Mouse (Mus musculus) myocyte (in vitro differentiated cells): ENCODE measurements around the gene Ntrk2. TPM values are rescaled to one million over a fixed set of nuclear protein-coding genes. Genes with fewer than 3 reads are reported as not detected.

Experiments
- H3K27me3 ChIP-seq: one replicate; pipeline ENCODE4 v1.6.1; 2011; ENCODE audit not compliant: control insufficient read depth, insufficient read depth, insufficient read length
- H3K36me3 ChIP-seq: one replicate; pipeline ENCODE4 v1.6.1; 2011; ENCODE audit not compliant: control insufficient read depth, insufficient read depth
- H3K4me2 ChIP-seq: one replicate; pipeline ENCODE4 v1.6.1; 2011; ENCODE audit warnings: low read depth, control low read depth
- H3K4me3 ChIP-seq: one replicate; pipeline ENCODE4 v1.5.1; 2011; ENCODE audit warnings: mild to moderate bottlenecking, control low read depth, moderate library complexity
- H3K79me2 ChIP-seq: one replicate; pipeline ENCODE4 v1.6.1; 2011; ENCODE audit not compliant: control insufficient read depth, insufficient read depth
- H3ac ChIP-seq: one replicate; pipeline ENCODE4 v1.6.1; 2011; ENCODE audit not compliant: control insufficient read depth, insufficient read length
- CEBPB ChIP-seq: IDR thresholded peaks from 2 replicates; pipeline ENCODE4 v1.6.1; 2011; ENCODE audit warnings: mild to moderate bottlenecking, moderate library complexity; ENCODE audit not compliant: poor library complexity, insufficient read depth, severe bottlenecking
- E2F4 ChIP-seq: IDR thresholded peaks from one replicate; pipeline ENCODE4 v1.6.1; 2011; ENCODE audit warnings: mild to moderate bottlenecking, control low read depth, moderate library complexity; ENCODE audit not compliant: insufficient read depth
- MAX ChIP-seq: IDR thresholded peaks from one replicate; pipeline ENCODE4 v1.6.1; 2011; ENCODE audit warnings: low read depth, mild to moderate bottlenecking, control low read depth
- MYOD1 ChIP-seq, 3 experiments: IDR thresholded peaks; one replicate each; pipeline ENCODE4 v1.6.1; 2011; ENCODE audit warnings: control low read depth in 2 of 3, low read depth in 2 of 3, mild to moderate bottlenecking in 2 of 3, moderate library complexity in 1 of 3; ENCODE audit not compliant: insufficient read length in 2 of 3, control insufficient read depth in 1 of 3
- MYOG ChIP-seq, 3 experiments: IDR thresholded peaks; one replicate each; pipeline ENCODE4 v1.6.1; 2011; ENCODE audit warnings: control low read depth in 2 of 3, low read depth in 2 of 3, mild to moderate bottlenecking in 2 of 3; ENCODE audit not compliant: insufficient read length in 2 of 3, control insufficient read depth in 1 of 3, insufficient read depth in 1 of 3
- POLR2A ChIP-seq: IDR thresholded peaks from one replicate; pipeline ENCODE4 v1.6.1; 2011; ENCODE audit warnings: low read depth, mild to moderate bottlenecking, control low read depth, moderate library complexity; ENCODE audit not compliant: insufficient read length
- POLR2AphosphoS2 ChIP-seq: IDR thresholded peaks from one replicate; pipeline ENCODE4 v1.6.1; 2011; ENCODE audit warnings: low read depth, control low read depth; ENCODE audit not compliant: insufficient read length
- REST ChIP-seq: IDR thresholded peaks from one replicate; pipeline ENCODE4 v1.6.1; 2011; ENCODE audit warnings: mild to moderate bottlenecking, control low read depth, moderate library complexity; ENCODE audit not compliant: insufficient read depth, insufficient read length
- SRF ChIP-seq: IDR thresholded peaks from one replicate; pipeline ENCODE4 v1.6.1; 2011; ENCODE audit warnings: low read depth; ENCODE audit not compliant: control insufficient read depth, insufficient read length
- TCF12 ChIP-seq: IDR thresholded peaks from one replicate; pipeline ENCODE4 v1.6.1; 2011; ENCODE audit warnings: mild to moderate bottlenecking, control low read depth; ENCODE audit not compliant: poor library complexity, insufficient read depth, severe bottlenecking
- TCF3 ChIP-seq: IDR thresholded peaks from one replicate; pipeline ENCODE4 v1.6.1; 2011; ENCODE audit warnings: low read depth, control low read depth; ENCODE audit not compliant: insufficient read length
- USF1 ChIP-seq: IDR thresholded peaks from one replicate; pipeline ENCODE4 v1.6.1; 2011; ENCODE audit warnings: low read depth, mild to moderate bottlenecking, control low read depth, moderate library complexity
- polyA plus RNA-seq: library from polyadenylated mRNA; unstranded; fragments of >200 nt; fragmentation: generic; extraction: Trizol; gene quantifications from one replicate; pipeline ENCODE4 v1.2.1, GENCODE M21; 2012; ENCODE audit warnings: missing spikeins

The Ntrk2 gene
- polyA plus RNA-seq, 1 experiment, result not detected

DNA sequence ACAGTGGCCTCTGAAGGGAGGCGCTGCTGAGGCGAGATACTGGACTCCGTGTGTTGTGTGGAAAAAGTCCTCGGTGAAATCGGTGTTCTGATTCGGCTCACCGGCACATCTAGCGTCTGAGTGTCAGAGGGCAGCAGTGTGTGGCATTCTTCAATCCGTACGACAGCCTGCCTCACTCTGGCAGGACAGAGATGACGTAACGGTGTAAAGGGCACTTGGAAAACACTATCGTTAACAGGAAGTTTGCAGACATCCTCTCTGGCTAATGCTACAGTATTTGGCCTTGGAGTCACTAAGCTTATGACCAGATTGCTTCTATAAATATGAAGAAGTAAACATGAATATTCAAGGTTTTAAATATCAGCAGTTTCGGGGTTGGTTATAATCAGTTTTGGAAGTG lies 309.2 kb downstream of the Ntrk2 start:
- no peak for TF ChIP-seq MYOD1 (IDR thresholded peaks at IDR 0.05; ENCODE audit: control insufficient read depth in 1 of 3, insufficient read length in 2 of 3, low read depth in 2 of 3)
- no peak for TF ChIP-seq E2F4
- TF ChIP-seq USF1, result no peak
- no peak for TF ChIP-seq POLR2AphosphoS2
- Histone ChIP-seq H3K4me2 (no peak overlapping the region), H3K27me3 (no peaks in the 10 kb centered on the region)

DNA sequence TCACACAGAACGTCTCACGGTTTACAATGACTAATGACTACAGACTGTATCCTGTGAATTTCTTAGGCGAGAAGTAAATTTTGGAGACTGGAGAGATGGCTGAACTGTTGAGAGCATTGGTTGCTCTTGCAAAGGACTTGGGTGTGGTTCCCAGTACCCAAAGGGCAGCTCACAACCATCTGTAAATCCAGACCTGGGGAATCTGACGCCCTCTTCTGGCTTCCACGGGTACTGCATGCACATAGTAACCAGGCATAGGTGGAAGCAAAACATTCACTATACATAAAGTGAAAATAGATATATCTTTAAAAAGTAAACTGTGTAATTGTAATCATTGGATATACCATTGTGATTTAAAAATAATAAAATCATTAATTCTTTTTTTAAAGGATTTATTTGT lies 310.9 kb downstream of the Ntrk2 start:
- Histone ChIP-seq H3K79me2 (no peaks in the 10 kb centered on the region), H3K27me3 (no peaks in the 10 kb centered on the region), H3K4me3 (no peak overlapping the region), H3K4me2 (no peak overlapping the region), H3K36me3 (no peaks in the 10 kb centered on the region), H3ac (no peak overlapping the region)
- TF ChIP-seq MAX (no peak), E2F4 (no peak), TCF3 (no peak), USF1 (no peak), POLR2AphosphoS2 (no peak), REST (no peak), TCF12 (no peak), MYOG (IDR thresholded peaks at IDR 0.05; ENCODE audit: control insufficient read depth in 1 of 3, insufficient read depth in 1 of 3, insufficient read length in 2 of 3, low read depth in 2 of 3) (no peak), SRF (no peak), CEBPB (no peak), POLR2A (no peak), MYOD1 (IDR thresholded peaks at IDR 0.05; ENCODE audit: control insufficient read depth in 1 of 3, insufficient read length in 2 of 3, low read depth in 2 of 3) (no peak)

More for the DNA sequence above, 309.2 kb downstream of the Ntrk2 start:
- no peak overlapping the region for H3K4me3 ChIP-seq
- H3K79me2 ChIP-seq, result no peaks in the 10 kb centered on the region
- no peak overlapping the region for H3ac ChIP-seq
- no peaks in the 10 kb centered on the region for H3K36me3 ChIP-seq

DNA sequence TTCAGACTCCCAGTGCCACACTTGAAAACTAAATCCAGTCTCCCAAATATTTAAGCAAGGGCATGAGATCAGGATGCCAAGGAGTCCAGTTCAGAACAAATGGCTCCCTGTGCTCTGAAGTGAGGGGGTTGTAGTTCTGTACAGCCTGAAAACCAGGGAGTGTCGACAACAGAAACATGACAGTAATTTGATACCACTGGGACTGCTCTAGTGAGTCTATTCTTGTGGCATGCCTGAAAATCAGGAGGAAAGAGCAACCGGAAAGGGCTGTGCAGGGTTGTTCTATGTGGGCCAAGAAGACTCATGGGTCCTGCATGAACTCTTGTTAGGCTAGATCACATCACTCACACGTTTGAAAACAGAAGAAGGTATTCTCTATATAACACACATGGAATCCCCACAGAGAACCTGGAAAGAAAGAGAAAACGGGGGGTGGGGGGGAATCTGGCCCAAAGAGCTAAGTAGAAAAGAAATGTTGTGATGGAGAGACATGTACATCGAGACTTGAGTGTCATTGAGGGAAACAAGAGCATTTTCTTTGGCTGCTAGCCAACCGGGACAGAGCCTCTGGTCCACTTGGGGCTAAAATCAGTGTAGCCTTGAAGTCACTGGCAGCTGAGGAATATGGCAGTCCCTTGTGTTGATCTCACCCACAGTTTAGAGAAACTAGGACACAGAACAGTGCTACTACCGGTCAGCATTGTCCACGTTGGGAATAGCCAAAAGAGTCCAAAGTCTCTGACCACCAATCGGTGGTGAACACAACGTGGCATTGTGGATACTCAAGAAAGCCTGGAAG lies 313.4 kb downstream of the Ntrk2 start:
- no peaks in the 10 kb centered on the region for H3K36me3 ChIP-seq
- no peak overlapping the region for H3ac ChIP-seq
- no peak overlapping the region for H3K4me3 ChIP-seq
- H3K79me2 ChIP-seq, result no peaks in the 10 kb centered on the region
- no peak overlapping the region for H3K4me2 ChIP-seq
- no peaks in the 10 kb centered on the region for H3K27me3 ChIP-seq
- TF ChIP-seq CEBPB (no peak), MYOG (IDR thresholded peaks at IDR 0.05; ENCODE audit: control insufficient read depth in 1 of 3, insufficient read depth in 1 of 3, insufficient read length in 2 of 3, low read depth in 2 of 3) (no peak), MAX (no peak), SRF (no peak), REST (no peak), USF1 (no peak), POLR2A (no peak), E2F4 (no peak)

DNA sequence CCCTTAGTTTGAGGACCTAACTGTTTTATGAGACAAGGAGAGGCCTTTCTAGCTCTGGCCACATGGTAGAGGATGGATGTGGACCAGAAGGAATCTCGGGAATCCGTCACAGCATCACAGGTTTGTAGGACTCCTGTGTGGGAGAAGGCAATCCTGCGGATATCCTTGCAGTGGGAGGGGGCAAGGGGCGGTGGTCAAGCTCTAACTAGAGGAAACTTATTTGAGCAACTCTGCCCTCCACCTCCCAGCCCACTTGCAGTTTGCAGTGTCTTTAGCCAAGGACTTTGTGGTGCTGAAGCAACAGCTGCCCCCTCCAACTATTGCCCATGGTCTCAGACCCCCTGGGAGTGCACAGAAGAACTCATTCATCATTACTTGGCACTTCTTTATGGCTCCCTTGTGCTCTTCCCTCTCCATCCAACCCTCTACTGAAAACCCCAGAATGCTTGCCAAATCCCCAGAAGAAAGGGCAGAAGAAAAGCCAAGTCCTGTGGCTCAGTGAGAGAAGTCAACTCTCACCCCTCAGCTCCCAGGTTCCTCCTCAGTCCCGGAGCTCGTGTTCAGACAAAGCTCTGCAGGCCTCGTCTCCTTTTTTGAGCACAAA lies 336.9 kb downstream of the Ntrk2 start:
- TF ChIP-seq MYOD1 (IDR thresholded peaks at IDR 0.05; ENCODE audit: control insufficient read depth in 1 of 3, insufficient read length in 2 of 3, low read depth in 2 of 3), result no peak
- no peak for TF ChIP-seq TCF3
- TF ChIP-seq TCF12, result no peak
- H3K4me2 ChIP-seq, result no peak overlapping the region
- H3K36me3 ChIP-seq, result no peaks in the 10 kb centered on the region
- no peak overlapping the region for H3ac ChIP-seq
- H3K4me3 ChIP-seq, result no peak overlapping the region
- H3K79me2 ChIP-seq, result no peaks in the 10 kb centered on the region
- no peaks in the 10 kb centered on the region for H3K27me3 ChIP-seq

DNA sequence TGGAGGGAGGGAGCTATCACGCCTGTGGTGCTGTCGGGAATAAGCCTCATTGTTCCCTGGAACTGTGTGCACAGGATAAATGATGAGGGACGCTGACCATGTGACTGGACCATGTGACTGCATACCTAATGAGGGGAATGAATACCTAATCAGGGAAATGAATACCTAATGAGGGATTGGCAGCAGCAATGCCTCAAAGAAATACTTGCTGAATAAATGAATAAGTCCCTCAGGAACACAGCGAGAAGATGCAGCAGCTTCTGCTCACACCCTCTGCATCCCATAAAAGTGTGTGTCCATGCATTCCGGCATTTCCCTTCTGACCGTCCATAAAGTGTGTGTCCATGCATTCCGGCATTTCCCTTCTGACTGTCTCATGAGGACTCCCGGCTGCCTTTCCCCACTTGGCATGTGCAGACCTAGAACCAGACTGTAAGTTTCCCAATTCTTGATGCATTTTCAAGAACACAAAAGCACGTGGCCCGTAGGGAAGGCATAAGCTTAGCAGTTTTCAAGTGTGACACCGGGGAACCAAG lies 338.0 kb downstream of the Ntrk2 start:
- no peaks in the 10 kb centered on the region for H3K79me2 ChIP-seq
- no peak for TF ChIP-seq SRF
- TF ChIP-seq CEBPB, result no peak
- TF ChIP-seq USF1, result no peak
- no peak for TF ChIP-seq TCF12
- no peak for TF ChIP-seq REST
- TF ChIP-seq POLR2A, result no peak
- no peak for TF ChIP-seq TCF3
- no peak for TF ChIP-seq MYOG (IDR thresholded peaks at IDR 0.05; ENCODE audit: control insufficient read depth in 1 of 3, insufficient read depth in 1 of 3, insufficient read length in 2 of 3, low read depth in 2 of 3)
- TF ChIP-seq E2F4, result no peak
- TF ChIP-seq POLR2AphosphoS2, result no peak
- no peak for TF ChIP-seq MYOD1 (IDR thresholded peaks at IDR 0.05; ENCODE audit: control insufficient read depth in 1 of 3, insufficient read length in 2 of 3, low read depth in 2 of 3)
- H3ac ChIP-seq, result no peak overlapping the region
- no peaks in the 10 kb centered on the region for H3K27me3 ChIP-seq
- no peaks in the 10 kb centered on the region for H3K36me3 ChIP-seq
- no peak overlapping the region for H3K4me2 ChIP-seq
- no peak overlapping the region for H3K4me3 ChIP-seq
